Mouse (Mus musculus) limb, embryonic 11.5 days (tissue): ENCODE measurements around the gene Mid2. TPM values are rescaled to one million over a fixed set of nuclear protein-coding genes. Genes with fewer than 3 reads are reported as not detected.

Experiments
- ATAC-seq: fragments of 200-750 bp; cut with Nextera tagmentation; 2 replicates; pipeline ENCODE4 v1.8.0; 2017; ENCODE audit warnings: low read depth; ENCODE audit not compliant: insufficient number of reproducible peaks, low FRiP score, low TSS enrichment
- DNase-seq: peaks from one replicate; pipeline ENCODE4 v3.0.0-alpha.2; 2015; ENCODE audit warnings: low spot score
- H3K27ac ChIP-seq: fragments of 300-500 bp; sonication (generic); replicated peaks from 2 replicates; pipeline ENCODE4 v1.5.1; 2014; ENCODE audit warnings: low read depth, mild to moderate bottlenecking, low read length
- H3K27me3 ChIP-seq: fragments of 300-500 bp; sonication (generic); 2 replicates; pipeline ENCODE4 v1.6.1; 2014; ENCODE audit warnings: mild to moderate bottlenecking, low read length, mixed read lengths; ENCODE audit not compliant: control insufficient read depth, insufficient read depth
- H3K36me3 ChIP-seq: fragments of 300-500 bp; sonication (generic); 2 replicates; pipeline ENCODE4 v1.6.1; 2014; ENCODE audit warnings: mild to moderate bottlenecking, low read length, moderate library complexity, mixed read lengths; ENCODE audit not compliant: control insufficient read depth, insufficient read depth
- H3K4me1 ChIP-seq: fragments of 300-500 bp; sonication (generic); 2 replicates; pipeline ENCODE4 v1.6.1; 2014; ENCODE audit warnings: low read length, mixed read lengths; ENCODE audit not compliant: control insufficient read depth, insufficient read depth
- H3K4me2 ChIP-seq: fragments of 300-500 bp; sonication (generic); 2 replicates; pipeline ENCODE4 v1.6.1; 2014; ENCODE audit warnings: low read depth, mild to moderate bottlenecking, moderate library complexity; ENCODE audit not compliant: severe bottlenecking
- H3K4me3 ChIP-seq: fragments of 300-500 bp; sonication (generic); 2 replicates; pipeline ENCODE4 v1.5.1; 2014; ENCODE audit warnings: low read depth, low read length
- H3K9ac ChIP-seq: fragments of 300-500 bp; sonication (generic); 2 replicates; pipeline ENCODE4 v1.6.1; 2014; ENCODE audit warnings: mild to moderate bottlenecking, low read length
- H3K9me3 ChIP-seq: fragments of 300-500 bp; sonication (generic); 2 replicates; pipeline ENCODE4 v1.6.1; 2016; ENCODE audit warnings: low read length; ENCODE audit not compliant: control insufficient read depth
- WGBS: fragments of 180-500 bp; shearing (Covaris S2); extraction: QIAGEN DNeasy Blood & Tissue Kit; methylation state at CpG from one replicate; pipeline ENCODE4 v1.1.7; 2014; 5-methylcytosine and 5-hydroxymethylcytosine counted together
- polyA plus RNA-seq: library from polyadenylated mRNA; unstranded; fragments of >200 nt; fragmentation: Nextera tagmentation; extraction: Ambion mirVana; gene quantifications from 2 replicates; pipeline ENCODE4 v1.2.1, GENCODE M21; 2014

The Mid2 gene
- polyA plus RNA-seq, 1 experiment from 2014 or later = 1.7 TPM

DNA sequence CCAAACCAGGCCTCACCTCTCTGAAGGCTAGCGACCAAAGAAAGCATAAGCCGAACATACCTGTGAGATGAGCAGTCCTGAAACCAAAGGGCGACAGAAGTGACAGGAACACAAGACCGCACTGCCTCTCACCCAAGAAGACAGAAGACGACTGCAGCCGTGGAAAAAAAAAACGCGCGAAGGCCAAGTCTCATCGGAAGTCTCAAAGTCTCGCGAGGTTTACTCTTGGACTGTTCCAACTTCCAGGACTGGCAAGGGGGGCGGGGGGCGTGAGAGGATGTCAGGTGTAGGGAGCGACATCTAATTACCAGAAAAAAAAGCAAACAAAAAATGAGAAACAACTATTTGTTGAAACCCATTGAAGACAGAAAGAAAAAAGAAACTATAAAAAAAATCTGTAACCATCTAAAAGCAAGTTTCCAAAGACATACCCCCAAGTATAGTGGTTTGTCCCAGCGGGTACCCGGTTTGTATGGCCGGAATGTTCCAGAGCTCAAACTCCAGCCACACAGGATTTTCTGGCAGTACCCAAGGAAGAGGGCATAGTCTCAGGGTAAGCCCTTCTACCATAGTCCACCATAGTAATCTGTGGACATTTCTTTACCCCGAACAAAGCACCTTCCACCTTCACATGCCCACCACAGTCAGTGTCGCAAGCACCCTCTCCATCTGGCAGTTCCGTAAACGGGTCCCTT lies 149.1 kb downstream of the Mid2 start, which contains the start of gene Tex13b:
Gene Tex13b (minus strand): TSS at position 122 of the 695 bp plus-strand sequence.
- Histone ChIP-seq H3K4me1 (no peaks in the 10 kb centered on the region), H3K9me3 (no peaks in the 10 kb centered on the region), H3K27ac (no peak within 1 kb of the TSS), H3K4me2 (no peak within 1 kb of the TSS), H3K9ac (no peak within 1 kb of the TSS), H3K4me3 (no peak within 1 kb of the TSS), H3K36me3 (no peaks in the 10 kb centered on the region), H3K27me3 (peaks cover 3% of the 10 kb centered on the region; the same call in 1 of the 2 replicates)
- DNase-seq (no peak), ATAC-seq (no peak)
- 96% methylated on average over 22 of the region's 22 CpGs for WGBS

Other genes with a start within 250 kb of the Mid2 start
- gene Prps1, start 208.0 kb upstream of the Mid2 start, polyA plus RNA-seq = 88.3 and 91.5 TPM in 2 replicates
- gene Tsc22d3, start 63.9 kb upstream of the Mid2 start, polyA plus RNA-seq = 124 and 128 TPM in 2 replicates
- gene Tex13b, start 148.8 kb downstream of the Mid2 start, polyA plus RNA-seq = not detected in 2 replicates
- 0.11 TPM in 1 of 2 replicates, not detected in the other for gene Vsig1, start 243.0 kb downstream of the Mid2 start, polyA plus RNA-seq